Mouse (Mus musculus) megakaryocyte, adult 5-6 weeks (primary cell): ENCODE measurements around the gene Olfr598. TPM values are rescaled to one million over a fixed set of nuclear protein-coding genes. Genes with fewer than 3 reads are reported as not detected.
"Not testable (repeated sequence)": the region's sequence is repeated elsewhere in the genome, so short reads cannot be mapped to it uniquely, and the experiment has no call there.

Experiments
- ATAC-seq: 2 replicates; pipeline ENCODE4 v1.8.0; 2016; ENCODE audit warnings: mild to moderate bottlenecking, inconsistent platforms; ENCODE audit not compliant: poor library complexity, severe bottlenecking
- total RNA-seq, 2 experiments: library from RNA; stranded (forward) in 1 of 2; stranded (reverse) in 1 of 2; fragments of 153-499, 151-499 nt in 1 of 2; fragments of 221-1000, 200-1000 nt in 1 of 2; gene quantifications; 2 replicates each; pipeline versions ENCODE4 v1.2.3 to v1.2.4; 2015 to 2017

The Olfr598 gene
- not detected in 2 replicates for total RNA-seq (2015)
- not detected in 2 replicates for total RNA-seq (2017)

GRCm38 (mm10) chr7:103323268-103323667 is at the start of gene Olfr598:
TSS of gene Olfr598 (plus strand) at chr7:103323568.
- no peak for ATAC-seq

GRCm38 (mm10) chr7:103305348-103305747 is 18.0 kb upstream of the Olfr598 start, which contains the start of gene Olfr596:
TSS of gene Olfr596 (plus strand) at chr7:103305648.
- ATAC-seq = not testable (repeated sequence)

GRCm38 (mm10) chr7:103316015-103316414 is 7.4 kb upstream of the Olfr598 start, which contains the start of gene Olfr597:
TSS of gene Olfr597 (plus strand) at chr7:103316315.
- ATAC-seq = not testable (repeated sequence)

GRCm38 (mm10) chr7:103335617-103336016 is 12.2 kb downstream of the Olfr598 start, which contains the start of gene Olfr599:
TSS of gene Olfr599 (plus strand) at chr7:103335917.
- ATAC-seq = no peak

- ATAC-seq = no peak
Measured at GRCm38 (mm10) chr7:103349569-103349968, 26.2 kb downstream of the Olfr598 start, which contains the start of gene Olfr600. TSS of gene Olfr600 (minus strand) at chr7:103349669.

GRCm38 (mm10) chr7:103362555-103362954 is 39.2 kb downstream of the Olfr598 start, which contains the start of gene Olfr601:
TSS of gene Olfr601 (minus strand) at chr7:103362655.
- no peak for ATAC-seq

Other genes starting within 250 kb of the Olfr598 start
- gene Olfr584, start 241.7 kb upstream of the Olfr598 start, total RNA-seq (2015) = not detected in 2 replicates
- gene Olfr584, start 241.7 kb upstream of the Olfr598 start, total RNA-seq (2017) = not detected in 2 replicates
- not detected in 2 replicates for gene Olfr585, start 225.8 kb upstream of the Olfr598 start, total RNA-seq (2015)
- not detected in 2 replicates for gene Olfr585, start 225.8 kb upstream of the Olfr598 start, total RNA-seq (2017)
- not detected in 2 replicates for gene Olfr586, start 197.9 kb upstream of the Olfr598 start, total RNA-seq (2015)
- gene Olfr586, start 197.9 kb upstream of the Olfr598 start, total RNA-seq (2017) = not detected in 2 replicates
- gene Olfr588-ps1, start 182.7 kb upstream of the Olfr598 start, total RNA-seq (2015) = not detected in 2 replicates
- not detected in 2 replicates for gene Olfr588-ps1, start 182.7 kb upstream of the Olfr598 start, total RNA-seq (2017)
- not detected in 2 replicates for gene Olfr589, start 167.2 kb upstream of the Olfr598 start, total RNA-seq (2015)
- gene Olfr589, start 167.2 kb upstream of the Olfr598 start, total RNA-seq (2017) = not detected in 2 replicates
- not detected in 2 replicates for gene Olfr591, start 145.2 kb upstream of the Olfr598 start, total RNA-seq (2015)
- not detected in 2 replicates for gene Olfr591, start 145.2 kb upstream of the Olfr598 start, total RNA-seq (2017)
- not detected in 2 replicates for gene Olfr592, start 138.8 kb upstream of the Olfr598 start, total RNA-seq (2015)
- not detected in 2 replicates for gene Olfr592, start 138.8 kb upstream of the Olfr598 start, total RNA-seq (2017)
- gene Olfr593, start 111.7 kb upstream of the Olfr598 start, total RNA-seq (2015) = not detected in 2 replicates
- gene Olfr593, start 111.7 kb upstream of the Olfr598 start, total RNA-seq (2017) = not detected in 2 replicates
- not detected in 2 replicates for gene Olfr594, start 106.6 kb upstream of the Olfr598 start, total RNA-seq (2015)
- gene Olfr594, start 106.6 kb upstream of the Olfr598 start, total RNA-seq (2017) = not detected in 2 replicates
- not detected in 2 replicates for gene Usp17ld, start 71.1 kb upstream of the Olfr598 start, total RNA-seq (2015)
- gene Usp17ld, start 71.1 kb upstream of the Olfr598 start, total RNA-seq (2017) = not detected in 2 replicates
- not detected in 2 replicates for gene Olfr596, start 17.9 kb upstream of the Olfr598 start, total RNA-seq (2015)
- gene Olfr596, start 17.9 kb upstream of the Olfr598 start, total RNA-seq (2017) = not detected in 2 replicates
- gene Olfr597, start 7.3 kb upstream of the Olfr598 start, total RNA-seq (2015) = not detected in 2 replicates
- not detected in 2 replicates for gene Olfr597, start 7.3 kb upstream of the Olfr598 start, total RNA-seq (2017)
- not detected in 2 replicates for gene Olfr599, start 12.3 kb downstream of the Olfr598 start, total RNA-seq (2015)
- not detected in 2 replicates for gene Olfr599, start 12.3 kb downstream of the Olfr598 start, total RNA-seq (2017)
- gene Olfr600, start 26.1 kb downstream of the Olfr598 start, total RNA-seq (2015) = not detected in 2 replicates
- gene Olfr600, start 26.1 kb downstream of the Olfr598 start, total RNA-seq (2017) = not detected in 2 replicates
- gene Olfr601, start 39.1 kb downstream of the Olfr598 start, total RNA-seq (2015) = not detected in 2 replicates
- gene Olfr601, start 39.1 kb downstream of the Olfr598 start, total RNA-seq (2017) = not detected in 2 replicates
- gene Olfr603, start 62.6 kb downstream of the Olfr598 start, total RNA-seq (2015) = not detected in 2 replicates
- not detected in 2 replicates for gene Olfr603, start 62.6 kb downstream of the Olfr598 start, total RNA-seq (2017)
- gene Usp17lc, start 91.5 kb downstream of the Olfr598 start, total RNA-seq (2015) = not detected in 2 replicates
- gene Usp17lc, start 91.5 kb downstream of the Olfr598 start, total RNA-seq (2017) = not detected in 2 replicates
- not detected in 2 replicates for gene Olfr605, start 121.9 kb downstream of the Olfr598 start, total RNA-seq (2015)
- not detected in 2 replicates for gene Olfr605, start 121.9 kb downstream of the Olfr598 start, total RNA-seq (2017)
- not detected in 2 replicates for gene Olfr606, start 125.5 kb downstream of the Olfr598 start, total RNA-seq (2015)
- gene Olfr606, start 125.5 kb downstream of the Olfr598 start, total RNA-seq (2017) = not detected in 2 replicates
- gene Olfr607, start 140.6 kb downstream of the Olfr598 start, total RNA-seq (2015) = not detected in 2 replicates
- not detected in 2 replicates for gene Olfr607, start 140.6 kb downstream of the Olfr598 start, total RNA-seq (2017)
- not detected in 2 replicates for gene Olfr608, start 146.3 kb downstream of the Olfr598 start, total RNA-seq (2015)
- gene Olfr608, start 146.3 kb downstream of the Olfr598 start, total RNA-seq (2017) = not detected in 2 replicates
- not detected in 2 replicates for gene Olfr609, start 174.5 kb downstream of the Olfr598 start, total RNA-seq (2015)
- not detected in 2 replicates for gene Olfr609, start 174.5 kb downstream of the Olfr598 start, total RNA-seq (2017)
- not detected in 2 replicates for gene Olfr610, start 188.6 kb downstream of the Olfr598 start, total RNA-seq (2015)
- gene Olfr610, start 188.6 kb downstream of the Olfr598 start, total RNA-seq (2017) = not detected in 2 replicates
- gene Olfr611, start 197.3 kb downstream of the Olfr598 start, total RNA-seq (2015) = not detected in 2 replicates
- gene Olfr611, start 197.3 kb downstream of the Olfr598 start, total RNA-seq (2017) = not detected in 2 replicates
- not detected in 2 replicates for gene Olfr612, start 219.1 kb downstream of the Olfr598 start, total RNA-seq (2015)
- not detected in 2 replicates for gene Olfr612, start 219.1 kb downstream of the Olfr598 start, total RNA-seq (2017)
- not detected in 2 replicates for gene Olfr613, start 224.5 kb downstream of the Olfr598 start, total RNA-seq (2015)
- not detected in 2 replicates for gene Olfr613, start 224.5 kb downstream of the Olfr598 start, total RNA-seq (2017)
- gene Olfr615, start 232.5 kb downstream of the Olfr598 start, total RNA-seq (2015) = not detected in 2 replicates
- gene Olfr615, start 232.5 kb downstream of the Olfr598 start, total RNA-seq (2017) = not detected in 2 replicates
- not detected in 2 replicates for gene Olfr616, start 245.6 kb downstream of the Olfr598 start, total RNA-seq (2015)
- not detected in 2 replicates for gene Olfr616, start 245.6 kb downstream of the Olfr598 start, total RNA-seq (2017)
- gene Olfr617, start 249.5 kb downstream of the Olfr598 start, total RNA-seq (2015) = not detected in 2 replicates
- gene Olfr617, start 249.5 kb downstream of the Olfr598 start, total RNA-seq (2017) = not detected in 2 replicates